ENCODE assay signal across 9 mouse cellular contexts in the genomic region with DNA sequence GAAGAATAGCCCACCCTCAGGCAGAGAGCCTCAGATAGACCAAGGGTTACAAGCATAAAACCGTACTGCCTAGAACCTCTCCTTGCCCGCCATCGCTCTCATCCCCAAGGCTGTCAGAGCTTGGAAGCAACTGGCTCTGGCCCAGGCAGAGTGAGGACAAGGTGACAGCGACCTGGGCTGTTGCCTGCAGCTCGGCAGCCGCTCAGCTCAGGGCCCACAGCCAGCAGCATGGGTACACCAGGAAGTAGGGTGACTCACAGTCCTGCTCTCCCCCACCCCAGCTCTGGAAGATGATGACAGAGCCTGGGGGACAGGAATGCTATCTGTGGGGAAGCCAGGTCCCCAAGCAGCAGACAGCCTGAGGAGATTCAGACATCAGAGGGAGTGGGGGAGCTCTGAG. TPM values are rescaled to one million over a fixed set of nuclear protein-coding genes. Genes with fewer than 3 reads are reported as not detected.
DNase-seq lines count a peak whose midpoint lies in the region; ATAC-seq and TF ChIP-seq lines count a peak whose summit lies in the region.
"Had no signal": no experiment of that assay in that cellular context is flagged by ENCODE, and none has a peak within 500 bp of the region (broad histone marks: within the 10 kb centered on the region; RNA-seq: fewer than 3 reads in every experiment).

No protein-coding gene starts in this region.

- H3K4me1 ChIP-seq in intestine, embryonic 14.5 days (replicated peaks; ENCODE audit: control insufficient read depth, insufficient read depth, low read length), result peaks cover 3% of the 10 kb centered on the region; the same call in 1 of the 2 replicates
- H3K4me1 ChIP-seq in intestine, postnatal 0 days (replicated peaks; ENCODE audit: control insufficient read depth, insufficient read depth, low read length), result no peaks in the 10 kb centered on the region
- 0 out of 2 replicates have a peak, but pooled peaks cover 2% of the 10 kb centered on the region for H3K4me1 ChIP-seq in stomach, embryonic 16.5 days (ENCODE audit: control insufficient read depth, insufficient read depth, low read length)

- H3K9ac ChIP-seq in intestine, embryonic 14.5 days (ENCODE audit: low read length), result no peak overlapping the region
- H3K9ac ChIP-seq in intestine, postnatal 0 days (ENCODE audit: low read depth, low read length), result no peak overlapping the region
- H3K9ac ChIP-seq in stomach, embryonic 16.5 days (ENCODE audit: low read length), result no peak overlapping the region

- no peak for DNase-seq in intestine, embryonic 14.5 days (ENCODE audit: low spot score)
- peak; percentile 89 for DNase-seq in adrenal gland, postnatal 10 days
- DNase-seq in gastrocnemius, postnatal 14 days, result peak; percentile 49
- DNase-seq in kidney, postnatal 10 days, result peak; percentile 56
- no peak for DNase-seq in urinary bladder, postnatal 10 days (ENCODE audit: low spot score)
- DNase-seq in retina, embryonic 14.5 days (ENCODE audit: low spot score), result no peak

- 69% methylated on average over 6 of the region's 6 CpGs for WGBS in intestine, embryonic 14.5 days
- WGBS in intestine, postnatal 0 days, result 59% methylated on average over 6 of the region's 6 CpGs
- WGBS in stomach, embryonic 16.5 days, result 67% methylated on average over 6 of the region's 6 CpGs

- no peak overlapping the region for H3K4me3 ChIP-seq in intestine, embryonic 14.5 days (ENCODE audit: low read depth, low read length)
- H3K4me3 ChIP-seq in intestine, postnatal 0 days (ENCODE audit: low read depth, low read length), result no peak overlapping the region
- H3K4me3 ChIP-seq in stomach, embryonic 16.5 days (replicated peaks; ENCODE audit: low read length), result no peak overlapping the region

- no peaks in the 10 kb centered on the region for H3K9me3 ChIP-seq in intestine, embryonic 14.5 days (ENCODE audit: control insufficient read depth, low read length)
- no peaks in the 10 kb centered on the region for H3K9me3 ChIP-seq in intestine, postnatal 0 days (ENCODE audit: control insufficient read depth)
- H3K9me3 ChIP-seq in stomach, embryonic 16.5 days (replicated peaks; ENCODE audit: control insufficient read depth, low read length), result no peaks in the 10 kb centered on the region

- no peak overlapping the region for H3K27ac ChIP-seq in intestine, embryonic 14.5 days (ENCODE audit: low read depth)
- no peak overlapping the region for H3K27ac ChIP-seq in intestine, postnatal 0 days (ENCODE audit: low read depth, low read length)
- H3K27ac ChIP-seq in stomach, embryonic 16.5 days (ENCODE audit: low read length), result no peak overlapping the region

- no peak for TF ChIP-seq CTCF in intestine, postnatal 0 days (IDR thresholded peaks at IDR 0.05; ENCODE audit: low read depth)

- intact Hi-C loops in gastrocnemius, postnatal 14 days (cut with DNase I; ENCODE audit: low total_unique reads), result no loop called here

- ATAC-seq in intestine, embryonic 14.5 days (replicated peaks; ENCODE audit: low FRiP score, low TSS enrichment, low read depth), result 0 out of 2 replicates have a peak, but pooled peaks have one; percentile 21
- ATAC-seq in intestine, postnatal 0 days, result no peak
- ATAC-seq in stomach, embryonic 16.5 days (ENCODE audit: insufficient read depth, low FRiP score), result 0 out of 2 replicates have a peak, but pooled peaks have one; percentile 34

- H3K27me3 ChIP-seq in intestine, embryonic 14.5 days (replicated peaks; ENCODE audit: control insufficient read depth, insufficient read depth, low read length), result peaks cover 30% of the 10 kb centered on the region
- H3K27me3 ChIP-seq in intestine, postnatal 0 days (replicated peaks; ENCODE audit: control insufficient read depth, insufficient read depth, low read length), result peaks cover 24% of the 10 kb centered on the region
- H3K27me3 ChIP-seq in stomach, embryonic 16.5 days (ENCODE audit: control insufficient read depth, insufficient read depth, low read length), result peaks cover 26% of the 10 kb centered on the region

- no peaks in the 10 kb centered on the region for H3K36me3 ChIP-seq in intestine, embryonic 14.5 days (ENCODE audit: control insufficient read depth, insufficient read depth, low read length)
- no peaks in the 10 kb centered on the region for H3K36me3 ChIP-seq in intestine, postnatal 0 days (ENCODE audit: control insufficient read depth, insufficient read depth)
- H3K36me3 ChIP-seq in stomach, embryonic 16.5 days (ENCODE audit: control insufficient read depth, insufficient read depth, low read length), result no peaks in the 10 kb centered on the region
- H3K36me3 ChIP-seq: G1E had no signal

- no peak overlapping the region for H3K4me2 ChIP-seq in intestine, embryonic 14.5 days (ENCODE audit: low read length)
- no peak overlapping the region for H3K4me2 ChIP-seq in intestine, postnatal 0 days (replicated peaks; ENCODE audit: low read depth)
- no peak overlapping the region for H3K4me2 ChIP-seq in stomach, embryonic 16.5 days (ENCODE audit: low read depth, low read length)

RNA-seq across cellular contexts. Expression of gene Chst8, which starts 6.2 kb away (rescaled TPM):
- polyA plus RNA-seq in intestine, embryonic 14.5 days (2014; fragmentation: Nextera tagmentation; extraction: Ambion mirVana), result 2.8 and 4.3 TPM in 2 replicates
- 2.7 and 3.5 TPM in 2 replicates for polyA plus RNA-seq in intestine, postnatal 0 days (2015; fragmentation: Nextera tagmentation; extraction: Ambion mirVana)
- 1 to 10 TPM; 5.5 to 6.0 TPM for total RNA-seq in adrenal gland, postnatal 10 days (2021)
- total RNA-seq in gastrocnemius, postnatal 14 days (2021), result under 1 TPM; 0.13 to 0.66 TPM
- polyA plus RNA-seq in stomach, embryonic 16.5 days (2015; fragmentation: Nextera tagmentation; extraction: Ambion mirVana), result 2.8 and 3.0 TPM in 2 replicates
- polyA plus RNA-seq: G1E had no signal

Comparison
In these comparisons a context has a peak if more than half of its experiments do, and no peak if none do; other contexts are left out.
1. DNase-seq: peak in adrenal gland, postnatal 10 days (single experiment), gastrocnemius, postnatal 14 days (single experiment) and kidney, postnatal 10 days (single experiment); none in intestine, embryonic 14.5 days (single experiment), urinary bladder, postnatal 10 days (single experiment) and retina, embryonic 14.5 days (single experiment).